Mouse (Mus musculus) T-helper 2 cell (primary cell): ENCODE measurements around the gene Ndc1.
"Not testable (repeated sequence)": the region's sequence is repeated elsewhere in the genome, so short reads cannot be mapped to it uniquely, and the experiment has no call there.

Source experiments
- in situ Hi-C: fragments of 300-600 bp; cut with MboI, MseI; formaldehyde crosslinking; loops from one replicate; pipeline ENCODE4 v1.15.1; 2025; ENCODE audit warnings: high pct_unique_total_duplicates

The Ndc1 gene

DNA sequence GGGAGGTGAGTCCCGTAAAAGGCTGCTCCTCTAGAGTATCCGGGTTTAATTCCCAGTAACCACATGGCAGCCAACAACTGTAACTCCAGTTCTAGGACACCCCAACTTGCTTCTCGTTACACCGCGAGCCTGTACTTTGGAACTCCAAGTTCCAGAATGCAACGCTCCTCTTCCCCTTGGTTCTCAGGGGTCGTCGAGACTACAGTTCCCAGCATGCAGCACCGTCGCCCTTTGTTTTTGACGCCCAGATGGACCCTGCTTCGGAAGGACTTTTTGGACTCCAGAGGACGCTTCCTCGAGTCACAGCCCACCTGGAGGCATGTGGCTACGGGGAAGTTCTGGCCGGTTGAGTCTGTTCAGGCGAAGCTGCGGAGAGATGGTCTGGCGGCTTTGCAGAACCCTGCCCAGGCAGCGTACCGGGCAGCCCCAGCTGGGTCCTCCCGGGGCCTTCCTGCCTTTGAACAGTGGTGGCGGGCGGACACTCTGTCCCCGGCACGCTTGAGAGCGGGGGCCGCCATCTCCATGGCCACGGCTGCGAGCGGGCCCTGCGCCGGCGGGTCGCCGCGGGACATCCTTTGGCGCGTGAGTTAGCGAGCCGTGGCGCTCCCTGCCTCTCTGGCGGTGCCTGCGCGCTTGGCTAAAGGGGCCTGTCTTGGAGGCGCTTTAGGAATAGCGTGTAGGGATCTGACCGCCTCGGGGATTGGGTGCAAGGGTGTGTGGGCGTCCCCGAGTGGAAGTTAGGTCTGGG lies at the start of gene Ndc1:
Gene Ndc1, plus strand, starts transcription at position 218 of the 748 bp plus-strand sequence.
- in situ Hi-C loops, result no loop called here

DNA sequence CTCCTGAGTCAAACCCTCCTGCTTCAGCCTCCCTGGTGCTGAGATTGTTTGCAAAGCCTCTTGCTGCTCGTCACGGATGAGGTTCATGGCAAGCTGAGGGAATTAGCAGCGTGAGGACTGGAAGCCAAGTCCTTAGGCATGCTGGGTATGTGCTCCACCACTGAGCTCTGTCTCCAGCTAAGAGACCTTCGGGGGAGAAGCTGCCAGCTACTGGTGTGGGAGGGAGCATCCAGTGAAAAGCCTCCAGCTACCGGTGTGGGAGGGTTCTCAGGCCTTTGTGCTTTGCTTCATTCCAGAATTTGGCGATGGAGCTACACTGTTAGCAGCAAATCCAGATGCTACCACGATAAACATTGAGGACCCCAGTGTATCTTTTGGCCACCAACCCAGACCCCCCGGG lies 48.9 kb upstream of the Ndc1 start:
- in situ Hi-C loops, result no loop called here

DNA sequence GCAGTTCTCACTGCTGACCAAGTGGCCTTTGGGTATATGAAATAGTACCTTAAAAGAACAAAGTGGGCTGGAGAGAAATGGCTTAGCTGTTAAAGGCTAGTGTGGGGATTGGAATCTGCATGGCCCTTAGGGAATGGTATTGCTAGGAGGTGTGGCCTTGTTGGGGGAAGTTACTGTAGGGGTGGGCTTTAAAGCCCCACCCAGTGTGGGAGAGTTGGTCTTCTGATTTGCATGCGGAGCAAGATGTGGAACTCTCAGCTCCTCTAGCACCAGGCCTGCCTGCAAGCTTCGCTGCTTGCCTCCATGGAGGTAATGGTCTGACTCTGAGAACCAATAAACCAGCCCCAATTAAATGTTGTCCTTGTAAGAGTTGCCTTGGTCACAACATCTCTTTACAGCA lies 46.5 kb upstream of the Ndc1 start:
- in situ Hi-C loops, result no loop called here

DNA sequence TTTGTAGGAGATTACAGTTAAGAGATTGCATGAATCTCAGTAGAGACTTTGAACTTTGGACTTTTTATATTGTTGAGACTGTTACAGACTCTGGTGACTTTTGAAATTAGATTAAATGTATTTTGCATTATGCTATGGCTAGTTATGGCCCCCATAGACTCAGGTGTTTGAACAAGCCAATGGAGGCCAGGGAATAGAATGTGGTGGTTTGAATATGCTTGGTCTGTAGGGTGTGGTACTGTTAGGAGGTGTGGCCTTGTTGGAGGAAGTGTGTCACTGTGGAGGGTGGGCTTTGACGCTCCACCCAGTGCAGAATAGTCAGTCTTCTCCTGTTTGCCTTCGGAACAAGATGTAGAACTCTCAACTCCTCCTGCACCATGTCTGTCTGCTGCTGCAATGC lies 44.5 kb upstream of the Ndc1 start:
- in situ Hi-C loops, result no loop called here

DNA sequence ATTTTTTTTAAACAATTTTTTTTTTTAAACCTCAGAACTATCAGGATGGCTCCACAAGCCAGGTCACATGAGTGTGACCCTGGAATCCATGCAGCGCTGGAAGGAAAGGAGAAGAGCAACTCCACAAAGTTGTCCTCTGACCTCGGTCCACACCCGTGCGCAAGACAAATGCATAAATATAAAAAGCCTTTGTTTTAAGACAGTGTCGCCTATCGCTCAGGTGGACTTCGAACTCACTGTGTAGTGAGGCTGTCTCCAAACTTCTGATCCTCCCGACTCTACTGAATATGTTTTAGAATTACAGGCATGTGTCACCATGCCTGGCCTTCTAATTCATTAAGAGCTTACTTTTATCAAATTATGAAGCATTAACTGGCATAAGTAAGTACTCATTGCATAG lies 39.1 kb upstream of the Ndc1 start:
- in situ Hi-C loops, result no loop called here

DNA sequence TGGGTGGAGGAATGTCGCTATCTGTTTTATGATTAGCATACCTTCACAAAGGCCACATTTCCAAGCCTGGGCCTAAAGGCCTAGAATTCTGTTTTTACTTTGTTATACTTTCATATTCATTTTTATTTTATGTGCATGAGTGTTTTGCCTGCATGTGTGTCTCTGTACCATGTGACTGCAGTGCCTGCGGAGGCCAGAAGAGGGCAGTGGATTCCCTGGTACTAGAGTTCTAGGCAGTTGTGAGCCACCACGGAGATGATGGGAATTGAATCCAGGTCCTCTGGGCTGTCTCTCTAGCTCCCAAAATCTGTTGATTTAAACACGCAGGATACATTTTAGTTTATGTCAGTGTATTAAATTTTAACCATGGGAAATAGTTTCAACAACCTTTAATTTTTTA lies 34.1 kb upstream of the Ndc1 start:
- in situ Hi-C loops, result no loop called here

DNA sequence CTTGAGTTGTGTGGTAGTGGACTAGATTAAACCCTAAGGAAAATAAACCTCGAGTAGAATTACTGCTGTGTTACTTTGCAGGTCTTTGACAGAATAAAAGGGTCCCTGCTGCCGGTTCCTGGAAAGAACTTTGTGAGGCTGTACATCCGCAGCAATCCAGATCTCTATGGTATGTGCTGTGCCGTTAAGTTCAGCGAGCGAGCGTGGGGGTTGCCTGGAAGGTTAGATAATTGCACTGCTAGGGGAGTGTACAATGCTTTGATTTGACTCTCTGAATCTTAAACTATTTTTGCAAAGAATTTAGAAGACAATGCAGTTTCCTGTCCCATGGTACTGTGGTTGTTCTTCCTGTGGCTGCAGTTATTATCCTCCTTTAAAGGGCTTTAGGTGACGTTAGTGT lies 31.2 kb upstream of the Ndc1 start:
- in situ Hi-C loops, result no loop called here

DNA sequence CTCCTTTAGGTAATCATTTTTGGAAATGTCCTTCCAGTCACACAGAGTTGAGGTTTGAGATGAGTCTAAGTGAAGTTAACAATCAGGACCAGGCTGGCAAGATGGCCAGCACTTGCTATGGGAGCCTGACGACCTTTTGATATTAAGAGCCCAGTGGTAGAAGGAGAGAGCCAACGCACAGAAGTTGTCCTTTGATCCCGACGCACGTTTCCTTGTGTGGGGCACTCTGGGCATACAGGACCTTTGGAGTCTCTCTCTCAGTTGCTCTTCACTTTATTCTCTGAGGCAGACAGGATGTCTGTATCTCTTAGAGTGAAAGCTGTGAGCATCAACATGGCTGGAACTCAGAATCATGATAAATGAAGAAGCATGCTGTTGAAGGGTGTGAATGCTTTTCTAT lies 30.1 kb upstream of the Ndc1 start:
- in situ Hi-C loops, result no loop called here

DNA sequence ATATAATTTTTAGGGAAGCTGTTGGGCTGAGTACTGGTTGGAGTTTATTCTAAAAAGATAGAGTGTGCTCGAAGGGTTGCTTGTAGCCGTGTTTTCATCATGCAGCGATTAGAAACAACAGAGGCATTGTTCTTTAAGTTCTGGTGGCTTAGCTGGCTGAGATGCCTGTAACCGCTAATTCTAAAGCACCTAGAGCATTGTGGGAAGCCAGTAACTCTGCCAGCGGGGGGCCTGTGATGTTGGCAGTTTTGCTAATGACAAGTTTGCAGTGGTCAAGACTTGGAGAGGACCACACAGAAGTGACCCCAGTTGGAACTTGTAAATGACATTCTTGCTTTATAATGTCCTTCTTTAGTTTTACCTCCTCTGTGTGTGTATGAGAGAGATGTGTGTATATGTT lies 26.2 kb upstream of the Ndc1 start:
- in situ Hi-C loops, result no loop called here

DNA sequence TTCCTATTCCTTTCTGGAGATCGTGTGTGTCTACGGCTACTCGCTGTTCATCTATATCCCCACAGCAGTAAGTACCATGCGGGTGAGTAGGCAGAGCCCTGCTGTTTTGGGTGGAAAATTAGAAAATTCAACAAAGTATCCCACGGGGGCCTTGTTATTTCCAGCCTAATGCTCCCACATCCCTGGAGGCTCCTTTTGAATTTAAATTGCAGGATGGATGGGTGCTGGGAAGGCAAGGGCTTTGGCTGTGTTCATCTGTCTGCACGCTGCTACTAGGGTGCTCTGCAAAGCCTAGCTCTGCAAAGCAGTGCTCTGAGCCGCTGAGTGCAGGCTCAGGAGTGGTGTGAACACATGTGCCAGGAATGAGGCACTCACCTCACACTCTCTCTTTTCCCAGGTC lies 23.0 kb upstream of the Ndc1 start:
- in situ Hi-C loops, result no loop called here

DNA sequence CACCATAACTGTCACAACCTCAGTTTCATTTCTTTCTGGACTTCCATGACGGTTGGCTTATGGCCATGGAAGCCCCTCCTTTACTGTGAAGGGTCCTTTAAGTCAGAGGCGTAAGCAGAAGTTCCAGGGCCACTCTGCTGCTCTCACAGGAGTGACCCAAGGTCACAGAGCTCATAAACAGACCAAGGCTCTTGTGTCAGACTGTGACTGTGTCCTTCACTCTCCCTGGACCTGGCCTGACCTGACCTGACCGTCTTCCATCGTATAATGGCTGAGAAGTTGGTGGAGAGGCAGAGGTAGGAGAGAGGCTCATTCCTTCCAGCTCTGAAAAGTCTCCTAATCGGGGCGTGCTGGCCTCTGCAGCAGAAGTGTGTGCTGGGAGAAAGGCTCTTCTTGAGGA lies 20.4 kb upstream of the Ndc1 start:
- in situ Hi-C loops, result no loop called here

DNA sequence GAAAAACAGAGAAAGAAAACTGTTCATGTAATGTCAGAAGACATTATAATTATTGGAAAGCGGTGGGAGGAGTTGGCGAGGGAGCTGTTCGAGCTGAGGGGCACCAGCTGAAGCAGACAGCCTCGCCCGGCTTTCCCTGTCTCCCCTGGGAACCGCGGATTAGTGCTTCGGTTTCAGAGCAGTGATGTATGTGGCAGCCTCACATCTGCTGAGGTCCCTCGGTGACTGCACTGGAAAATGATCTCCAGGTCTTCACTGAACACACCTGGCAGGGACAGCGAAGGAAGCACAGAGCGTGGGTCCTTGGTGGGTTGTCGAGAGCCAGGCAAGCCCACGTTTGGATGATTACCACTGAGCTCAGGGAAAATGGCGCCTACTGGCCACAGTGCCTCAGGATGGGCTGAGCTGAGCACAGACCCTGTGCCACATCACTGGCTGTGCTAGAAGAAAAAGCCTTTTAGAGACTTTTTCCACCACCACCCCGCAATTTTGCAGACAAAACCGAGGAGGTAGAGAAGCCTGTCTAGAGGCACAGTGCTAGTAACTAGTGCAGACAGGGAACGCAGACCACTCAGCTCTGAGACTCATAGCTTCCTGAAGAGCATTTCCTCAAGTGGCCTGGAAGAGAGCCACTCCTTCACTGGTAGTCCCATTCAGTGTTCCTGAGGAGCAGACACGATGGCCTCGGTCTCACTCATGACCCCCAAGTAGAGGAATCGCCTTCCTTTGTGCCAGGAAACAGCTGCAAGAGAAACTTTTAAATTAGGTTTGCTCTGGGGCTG lies 18.9 kb upstream of the Ndc1 start:
- in situ Hi-C loops, result no loop called here

DNA sequence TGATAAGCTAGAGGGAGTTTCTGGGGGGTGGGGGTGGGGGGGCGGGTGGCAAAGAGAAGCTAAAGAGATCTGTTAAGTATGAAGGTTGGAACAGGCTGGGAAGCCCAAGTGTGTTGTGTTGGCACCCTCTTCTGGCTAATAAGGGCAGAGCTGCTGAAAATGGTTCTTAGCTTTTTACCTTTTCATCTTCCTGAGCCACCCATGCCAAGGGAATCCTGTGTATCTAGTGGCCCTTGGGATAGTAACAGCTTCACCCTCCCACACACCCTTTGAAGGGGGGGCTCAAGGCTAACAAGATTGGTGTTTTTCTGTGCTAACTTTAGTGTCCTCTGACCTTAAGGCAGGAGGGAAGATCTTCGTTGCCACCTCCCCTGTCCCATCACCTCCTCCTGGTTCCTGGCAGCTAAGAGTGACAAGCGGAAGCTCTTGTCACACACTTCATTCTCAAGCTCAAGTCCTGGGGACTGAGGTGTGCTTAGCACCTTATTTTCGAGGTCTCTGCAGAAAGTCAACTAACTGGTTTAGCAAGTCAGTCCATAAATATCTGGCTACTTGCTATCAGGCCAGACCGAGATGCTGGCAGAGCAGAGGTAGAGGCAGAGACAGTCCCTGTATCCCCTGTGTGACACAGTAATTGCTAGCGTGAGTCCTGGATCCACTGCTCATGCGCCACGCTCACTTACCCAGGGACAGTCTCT lies 18.1 kb upstream of the Ndc1 start:
- in situ Hi-C loops, result loop anchor here (5.0 kb wide), 1 partner anchor 112 kb away; no protein-coding TSS in a partner anchor

DNA sequence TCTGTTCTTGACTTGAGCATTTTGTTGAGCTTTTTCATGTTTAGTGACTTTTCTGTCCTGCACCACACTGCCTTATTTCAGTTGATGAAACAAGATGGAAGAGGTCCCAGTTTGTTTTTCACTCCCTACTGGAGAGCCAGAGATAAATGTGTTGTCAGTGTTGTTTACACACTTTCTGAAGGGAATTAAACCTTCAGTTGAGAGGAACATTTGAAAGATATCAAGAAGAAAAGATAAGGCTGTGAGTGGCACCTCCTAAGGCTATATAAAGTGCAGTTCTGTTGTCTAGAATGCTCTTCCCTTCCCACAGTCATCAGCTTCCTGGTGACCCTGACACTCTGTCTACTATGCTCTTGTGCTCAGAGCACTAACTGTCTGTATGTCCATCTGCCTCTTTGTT lies 16.2 kb upstream of the Ndc1 start:
- in situ Hi-C loops, result loop anchor here (5.0 kb wide), 1 partner anchor 114 kb away; no protein-coding TSS in a partner anchor

DNA sequence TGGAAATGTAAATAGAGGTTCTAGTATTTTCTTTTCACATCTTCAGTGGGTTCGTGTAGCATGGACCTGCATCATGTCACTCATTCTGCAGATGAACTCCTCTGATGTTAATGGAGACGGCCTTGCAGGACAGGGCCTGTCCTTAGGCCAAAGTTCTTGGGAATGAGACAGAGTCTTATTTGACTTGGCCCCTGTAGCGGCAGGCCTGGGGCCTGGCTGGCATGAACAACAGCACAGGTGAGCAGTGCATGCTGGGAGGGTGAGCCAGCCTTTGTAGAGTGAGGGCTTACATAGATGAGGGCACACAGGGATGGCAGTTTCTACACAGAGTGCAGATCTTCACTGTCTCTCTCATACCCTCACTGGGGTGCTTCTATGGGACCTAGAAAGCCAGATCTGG lies 14.0 kb upstream of the Ndc1 start:
- in situ Hi-C loops, result loop anchor here (5.0 kb wide), 1 partner anchor 116 kb away; no protein-coding TSS in a partner anchor

DNA sequence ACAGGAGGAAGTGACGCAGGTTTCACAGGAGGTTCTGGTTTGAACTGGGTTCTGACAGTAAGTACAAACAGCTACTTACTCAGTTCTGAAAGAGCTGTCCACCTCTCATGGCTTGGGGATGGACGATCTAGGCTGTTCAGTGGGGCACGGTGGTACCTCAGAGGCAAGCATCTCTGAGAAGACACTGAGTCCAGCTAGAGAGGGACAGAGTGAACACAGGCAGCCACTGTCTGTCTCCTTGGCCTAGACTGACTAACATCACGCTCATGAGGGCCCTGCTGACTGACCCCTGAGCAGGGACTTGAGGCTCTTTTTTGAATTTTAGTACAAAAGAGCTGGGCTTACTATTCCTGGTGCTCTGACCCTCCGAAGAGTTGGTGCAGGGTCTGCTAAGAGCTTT lies 13.5 kb upstream of the Ndc1 start:
- in situ Hi-C loops, result loop anchor here (5.0 kb wide), 1 partner anchor 117 kb away; no protein-coding TSS in a partner anchor

DNA sequence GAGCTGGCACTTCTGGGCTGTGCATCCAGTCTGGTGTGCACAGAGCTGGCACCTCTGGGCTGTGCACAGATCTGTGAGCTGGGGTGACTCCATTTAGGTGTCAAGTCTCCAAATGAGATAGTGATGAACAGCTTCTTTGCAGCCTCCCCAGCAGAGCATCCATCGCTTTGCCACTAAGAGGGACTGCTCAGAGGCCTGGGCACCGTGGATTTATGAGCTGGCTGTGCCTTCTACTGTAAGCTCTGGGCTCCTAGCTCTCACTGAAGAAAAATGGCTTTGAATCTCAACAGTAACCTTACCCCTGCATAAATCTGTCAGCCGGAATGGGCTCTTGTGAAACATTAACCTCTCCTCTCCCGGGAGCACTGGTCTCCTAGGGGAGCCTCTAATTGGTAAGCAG lies 13.0 kb upstream of the Ndc1 start:
- in situ Hi-C loops, result loop anchor here (5.0 kb wide), 1 partner anchor 117 kb away; no protein-coding TSS in a partner anchor

DNA sequence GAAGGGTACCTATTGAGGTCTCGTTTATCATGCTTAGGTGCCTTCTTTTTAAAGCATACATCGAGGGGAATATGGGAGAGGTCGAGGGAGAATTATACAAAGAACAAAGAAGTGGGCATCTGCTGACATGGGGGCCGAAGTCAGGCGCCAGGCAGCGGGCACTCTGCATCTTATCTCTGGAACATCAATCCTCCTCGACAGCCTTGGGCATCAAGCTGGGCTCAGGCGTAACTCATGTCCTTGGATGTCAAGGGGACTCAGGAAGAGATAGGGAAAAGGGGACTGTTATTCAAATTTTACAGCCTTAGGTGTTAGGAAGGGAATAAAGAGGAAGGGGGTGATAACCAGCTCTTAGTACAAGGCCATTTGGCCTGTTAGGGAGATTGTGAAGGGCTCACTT lies 10.4 kb upstream of the Ndc1 start:
- in situ Hi-C loops, result not testable (repeated sequence)

DNA sequence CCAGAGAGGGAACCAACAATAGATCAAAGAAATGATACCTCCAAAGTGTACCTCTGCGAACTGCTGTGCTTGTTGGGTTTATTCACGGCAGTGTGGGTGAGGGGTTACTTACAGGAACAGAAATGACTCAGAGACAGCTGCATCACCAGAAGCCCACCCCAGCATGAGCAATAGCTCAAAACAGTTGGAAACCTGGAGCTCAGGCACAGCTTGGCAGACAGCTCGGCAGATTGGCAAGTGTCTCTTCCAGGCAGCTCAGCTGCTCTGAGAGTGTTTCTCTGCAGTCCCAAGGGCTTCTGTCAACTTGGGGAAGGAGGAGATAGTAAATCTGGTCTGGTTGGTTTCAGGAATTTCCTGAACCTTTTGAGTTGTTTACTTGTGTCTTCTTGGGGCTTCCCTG lies 9.1 kb upstream of the Ndc1 start:
- in situ Hi-C loops, result no loop called here

DNA sequence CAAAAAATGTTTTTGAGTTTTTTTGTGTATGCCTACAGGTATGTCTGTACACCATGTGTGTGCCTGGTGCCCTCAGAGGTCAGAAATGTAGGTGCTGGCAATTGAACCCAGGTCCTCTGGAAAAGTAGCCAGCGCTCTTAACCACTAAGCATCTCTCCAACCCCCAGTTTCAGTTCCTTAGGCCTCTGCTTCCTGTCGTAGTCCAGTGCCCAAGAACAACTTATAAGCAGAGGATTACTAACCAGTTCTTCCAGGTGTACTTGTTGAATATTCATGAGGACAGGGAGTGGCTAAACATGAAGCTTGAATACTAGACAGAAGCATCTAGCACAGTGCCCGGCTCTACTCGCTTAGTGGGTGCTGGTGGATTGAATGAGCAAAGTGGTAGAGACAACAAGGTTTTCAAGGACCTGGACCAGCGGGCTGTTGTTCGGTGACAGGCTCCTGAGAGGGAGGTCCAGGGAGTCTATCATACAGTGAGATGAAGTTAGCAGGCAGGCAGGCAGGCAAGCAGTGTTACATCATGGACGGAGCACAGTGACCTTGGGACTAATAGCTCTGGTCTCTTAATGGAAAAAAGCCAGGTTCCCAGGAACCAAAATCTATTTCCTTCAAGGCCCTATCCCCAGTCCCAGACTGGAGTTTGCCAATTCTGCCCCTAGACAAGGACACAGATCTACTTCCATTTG lies 7.0 kb upstream of the Ndc1 start:
- in situ Hi-C loops, result no loop called here

DNA sequence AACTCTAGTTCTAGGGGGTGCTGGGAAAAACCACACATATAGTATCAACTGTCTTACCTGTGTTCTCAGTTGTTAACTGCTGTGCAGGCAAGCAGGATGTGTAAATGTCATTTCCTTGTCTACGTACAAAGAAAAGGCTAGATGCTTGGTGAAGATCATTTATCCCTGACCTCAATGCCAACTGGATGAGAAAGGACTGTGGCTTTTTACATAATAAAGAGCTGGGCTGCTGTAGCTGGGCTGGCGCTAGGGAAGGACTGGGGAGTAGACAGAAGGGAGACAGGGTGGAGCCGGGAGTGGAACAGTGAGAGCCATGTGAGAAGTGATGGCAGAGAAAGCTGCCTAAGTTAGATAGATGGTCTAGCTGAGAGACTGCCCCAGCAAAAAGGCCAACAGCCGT lies 4.8 kb upstream of the Ndc1 start:
- in situ Hi-C loops, result no loop called here

DNA sequence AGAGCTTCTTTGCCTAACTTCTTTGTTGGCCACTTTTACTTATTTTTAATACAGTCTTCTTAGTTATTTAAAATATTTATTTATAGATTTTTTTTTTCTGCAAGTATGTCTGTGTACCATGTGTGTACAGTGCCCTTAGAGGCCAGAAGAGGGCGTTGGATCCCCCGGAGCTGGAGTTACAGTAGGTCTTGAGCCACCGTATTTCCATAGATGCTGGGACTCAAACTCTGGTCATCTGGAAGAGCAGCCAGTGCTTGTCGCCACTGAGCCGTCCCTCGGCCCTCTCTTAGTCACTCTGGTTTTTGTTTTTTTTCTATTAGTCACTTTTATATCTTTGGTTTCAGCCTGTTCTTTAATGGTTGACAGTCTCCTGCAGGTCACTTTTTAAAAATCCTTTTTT lies 4.0 kb upstream of the Ndc1 start:
- in situ Hi-C loops, result no loop called here
